Mouse (Mus musculus) thymus, postnatal 10 days (tissue): ENCODE measurements at regions not wholly inside any gene's neighbourhood (a gene's known extent, or its start where the extent isn't known, plus 50 kb on each side); places are given as distances from the start of the nearest gene placed in this dataset.
"Not testable (repeated sequence)": the region's sequence is repeated elsewhere in the genome, so short reads cannot be mapped to it uniquely, and the experiment has no call there.

ENCODE experiments used
- DNase-seq, 2 experiments: peaks; one replicate each; pipeline ENCODE4 v3.0.0; 2021; ENCODE audit warnings: low spot score in 2 of 2

DNA sequence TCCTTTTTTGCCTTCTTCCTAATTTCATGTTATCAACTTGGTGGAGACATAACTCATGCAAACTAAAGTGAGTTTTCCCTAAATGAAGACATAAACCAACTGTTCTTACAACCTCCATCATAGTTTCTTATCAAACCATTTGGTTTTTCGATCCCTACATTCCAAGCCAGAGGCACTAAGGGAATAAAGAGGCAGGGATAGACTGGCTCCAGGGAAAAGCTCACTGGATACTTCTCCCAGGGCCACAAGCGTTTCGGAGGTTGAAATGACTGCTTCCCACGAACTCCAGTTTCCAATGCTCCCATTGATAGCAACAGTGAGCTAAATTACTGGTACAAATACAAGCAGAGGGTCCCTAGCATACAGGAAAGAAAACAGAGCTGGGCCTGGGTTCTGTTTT lies 178.4 kb upstream of the Otx2 start:
- no peak for DNase-seq

DNA sequence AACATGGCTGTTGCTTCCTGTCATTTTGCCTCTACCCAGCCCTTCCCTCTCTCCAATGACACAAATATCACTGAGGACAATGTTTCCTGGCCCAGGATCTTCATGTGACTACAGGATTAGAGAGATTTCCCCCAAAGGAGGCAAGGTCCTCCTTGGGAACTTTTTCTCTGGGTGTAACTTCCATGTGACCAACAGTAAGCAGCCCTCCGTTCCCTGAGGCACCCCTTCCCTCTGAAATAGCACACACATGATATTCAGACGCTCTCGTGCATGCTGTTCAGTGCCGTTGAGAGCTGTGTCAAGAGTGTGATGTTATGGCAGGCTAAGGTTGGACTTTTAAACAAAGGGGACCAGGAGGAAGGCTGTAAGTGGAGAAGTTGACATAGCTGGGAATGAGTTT lies 169.2 kb upstream of the Otx2 start:
- no peak for DNase-seq

DNA sequence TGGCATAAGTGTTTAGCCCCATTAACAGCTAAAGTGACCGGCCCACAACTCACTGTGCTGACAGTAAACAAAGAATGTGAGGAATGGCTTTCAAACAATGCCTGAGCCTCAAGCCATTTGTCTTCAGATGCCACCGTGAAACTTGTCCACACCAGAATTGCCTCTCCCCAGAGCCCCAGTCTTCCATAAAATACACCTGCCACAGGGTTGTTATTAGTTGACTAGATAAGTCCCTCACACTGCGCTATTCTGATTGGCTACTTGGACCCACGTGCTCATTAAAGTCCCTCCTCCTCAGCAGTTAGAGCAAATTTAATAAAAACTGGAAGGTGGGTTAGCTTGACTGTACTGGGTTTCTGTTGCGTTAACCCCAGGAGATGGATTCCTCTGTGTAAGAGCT lies 167.7 kb upstream of the Otx2 start:
- DNase-seq = no peak

DNA sequence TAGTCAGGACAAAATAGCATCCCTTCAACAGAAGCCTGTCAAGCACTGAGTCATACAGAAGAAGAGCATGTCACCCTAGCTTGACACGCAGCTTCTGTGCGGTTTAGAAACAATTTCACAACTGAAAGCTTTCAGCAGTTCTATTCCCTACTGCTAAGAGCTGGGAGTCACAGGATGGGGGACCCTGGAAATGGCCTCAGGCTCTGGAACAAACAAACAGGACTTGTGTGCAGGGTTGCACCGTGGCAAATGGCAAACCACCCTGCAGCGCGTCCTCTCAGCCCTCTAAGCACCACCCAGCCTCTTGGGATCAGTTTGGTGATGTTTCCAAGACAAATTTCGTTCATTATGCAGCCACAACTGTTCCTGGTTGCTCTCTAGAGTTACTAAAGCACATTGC lies 163.6 kb upstream of the Otx2 start:
- DNase-seq = no peak

DNA sequence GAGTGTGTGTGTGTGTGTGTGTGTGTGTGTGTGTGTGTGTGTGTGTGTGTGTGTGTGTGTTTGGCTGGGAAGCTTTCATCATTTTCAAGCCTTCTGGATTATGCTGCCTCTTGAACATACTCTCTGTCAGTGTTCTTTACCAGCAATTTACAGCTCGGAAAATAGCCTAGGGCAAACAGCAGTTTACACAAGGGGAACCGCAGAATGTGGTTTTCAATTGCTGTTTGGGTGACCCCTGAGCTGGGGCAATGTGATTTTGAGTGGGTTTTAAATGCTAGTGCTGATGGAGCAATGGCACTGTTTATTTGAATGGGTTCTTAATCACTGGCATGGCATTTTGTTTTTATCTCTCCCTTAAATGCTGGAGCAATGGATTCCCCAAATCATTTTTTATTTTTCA lies 162.5 kb upstream of the Otx2 start:
- DNase-seq = no peak

DNA sequence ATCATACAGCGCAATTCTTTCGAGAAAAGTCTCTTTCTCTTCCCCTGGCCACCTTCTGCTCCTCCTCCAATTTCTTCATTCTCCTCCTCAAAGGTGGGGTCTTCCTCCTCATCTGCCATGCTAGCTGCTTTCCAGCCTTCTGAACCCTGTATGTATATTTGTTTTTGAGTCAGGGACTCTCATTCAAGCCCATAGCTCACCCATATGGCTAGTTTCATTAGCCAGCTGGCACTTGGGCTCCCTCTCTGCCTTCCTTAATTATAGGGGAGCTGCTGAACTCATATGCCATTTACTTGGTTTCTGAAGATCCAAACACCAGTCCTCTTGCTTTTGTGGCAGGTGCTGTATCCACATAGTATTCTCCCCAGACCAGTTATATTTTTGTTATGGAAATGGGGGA lies 160.8 kb upstream of the Otx2 start:
- DNase-seq = no peak

DNA sequence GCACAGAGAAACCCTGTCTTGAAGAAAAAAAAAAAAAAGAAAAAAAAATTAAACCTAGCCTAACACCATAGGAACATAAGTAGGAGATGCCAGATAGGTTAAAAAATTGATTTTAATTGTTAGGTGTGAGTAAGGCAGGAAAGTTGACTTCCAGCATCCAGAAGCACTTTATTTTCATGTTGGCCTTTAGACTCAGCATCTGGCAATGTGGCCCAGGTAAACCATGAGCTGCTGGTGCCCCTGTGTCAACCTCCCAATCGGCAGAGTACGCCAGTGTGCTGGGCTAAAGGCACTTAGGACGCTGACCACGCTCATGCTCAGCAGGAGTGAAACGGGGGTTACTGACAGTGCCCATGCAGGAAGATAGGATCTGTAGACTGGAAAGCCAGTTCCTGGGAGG lies 152.8 kb upstream of the Otx2 start:
- DNase-seq = no peak

DNA sequence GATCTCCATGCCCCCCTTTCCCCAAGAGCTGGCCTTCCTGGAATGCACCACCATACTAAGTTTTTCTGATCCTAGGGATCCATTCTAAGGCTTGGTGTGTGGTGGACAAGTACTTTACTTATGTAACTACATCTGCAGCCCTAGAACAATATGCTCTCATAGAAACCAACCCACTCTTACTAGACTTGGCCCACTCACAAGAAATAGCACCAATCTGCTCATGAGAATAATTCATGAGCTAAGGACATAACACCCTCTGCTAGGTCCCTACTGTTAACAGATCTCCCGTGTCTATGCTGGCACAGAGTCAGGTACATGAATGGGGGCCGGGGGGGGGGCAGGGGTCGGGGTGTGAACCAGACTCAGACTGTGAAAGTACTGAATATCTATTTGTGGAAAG lies 150.8 kb upstream of the Otx2 start:
- no peak for DNase-seq

DNA sequence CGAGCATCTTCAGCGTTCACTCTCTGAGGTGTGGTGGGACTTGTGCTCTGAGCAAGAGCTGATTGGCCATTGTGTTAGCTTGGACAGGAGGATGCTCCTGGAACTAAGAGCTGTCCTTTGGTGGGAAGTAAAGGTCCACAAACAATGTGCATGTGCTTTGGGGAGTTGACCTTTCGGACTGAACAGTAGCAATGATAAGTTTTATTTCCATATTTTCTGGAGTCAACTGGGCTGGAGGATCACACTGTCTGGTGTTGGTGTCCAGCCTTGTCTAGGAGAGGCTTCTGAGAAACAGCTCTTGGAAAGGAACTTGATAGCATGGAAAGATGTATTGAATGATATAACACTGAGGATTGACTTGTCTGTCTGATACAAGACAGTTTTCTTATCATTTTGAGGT lies 142.3 kb upstream of the Otx2 start:
- DNase-seq = no peak

DNA sequence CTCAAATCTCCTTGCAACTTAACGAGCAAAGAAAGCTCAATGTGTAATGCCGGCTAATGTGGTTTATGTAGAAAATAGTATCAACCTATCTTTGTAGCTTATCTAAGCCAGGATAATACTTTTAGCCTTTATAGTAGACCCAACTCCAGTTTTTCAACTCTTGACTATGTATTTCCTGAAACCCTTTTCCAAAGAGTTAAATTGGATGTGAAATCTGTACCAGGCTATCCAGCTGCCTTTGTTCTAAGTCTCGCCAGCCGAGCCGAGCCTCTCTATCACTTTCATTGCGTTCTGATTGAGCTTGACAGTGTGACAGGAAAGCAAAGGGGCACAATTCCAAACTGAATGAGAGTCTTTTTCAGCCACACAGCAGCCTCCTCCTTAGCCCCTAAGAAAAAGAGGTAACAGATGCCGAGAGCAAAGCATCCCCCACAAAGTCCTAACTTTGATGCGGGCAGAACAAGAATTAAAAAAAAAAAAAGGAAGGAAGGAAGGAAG lies 141.7 kb upstream of the Otx2 start:
- DNase-seq = no peak

DNA sequence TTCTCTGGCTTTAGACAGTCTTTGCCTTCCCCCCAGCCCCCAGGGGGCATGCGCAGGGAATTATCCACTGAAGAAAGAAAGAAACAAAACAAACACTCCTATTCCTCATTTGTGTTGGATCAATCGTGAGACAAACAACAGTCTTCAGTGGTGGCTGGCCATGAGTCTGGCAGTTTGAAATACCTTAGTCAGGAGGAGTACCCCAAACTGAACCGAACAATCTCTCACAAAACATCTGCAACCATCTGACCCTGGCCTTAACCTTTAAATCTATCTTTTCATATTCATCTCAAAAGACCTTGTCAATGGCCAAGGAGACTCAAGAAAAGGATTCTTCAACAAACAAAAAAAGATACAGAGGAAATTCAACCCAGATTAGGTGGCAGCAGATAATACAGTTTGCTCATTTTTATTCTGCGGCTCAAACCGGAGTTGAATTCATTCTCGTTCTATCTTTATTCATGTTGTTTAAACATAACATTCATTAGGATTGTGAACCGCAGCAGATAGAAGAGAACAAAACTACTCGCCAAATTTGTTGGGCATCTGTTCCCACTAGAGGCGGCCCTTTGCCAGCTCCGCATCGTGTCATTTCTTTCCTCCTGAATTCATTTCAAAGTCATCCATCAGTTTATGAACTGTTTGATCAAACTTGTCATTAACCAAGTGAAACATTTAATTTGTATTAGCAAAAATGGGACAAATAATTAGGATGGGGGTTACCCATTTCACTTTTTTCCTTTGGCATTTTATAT lies 139.3 kb upstream of the Otx2 start:
- no peak for DNase-seq

DNA sequence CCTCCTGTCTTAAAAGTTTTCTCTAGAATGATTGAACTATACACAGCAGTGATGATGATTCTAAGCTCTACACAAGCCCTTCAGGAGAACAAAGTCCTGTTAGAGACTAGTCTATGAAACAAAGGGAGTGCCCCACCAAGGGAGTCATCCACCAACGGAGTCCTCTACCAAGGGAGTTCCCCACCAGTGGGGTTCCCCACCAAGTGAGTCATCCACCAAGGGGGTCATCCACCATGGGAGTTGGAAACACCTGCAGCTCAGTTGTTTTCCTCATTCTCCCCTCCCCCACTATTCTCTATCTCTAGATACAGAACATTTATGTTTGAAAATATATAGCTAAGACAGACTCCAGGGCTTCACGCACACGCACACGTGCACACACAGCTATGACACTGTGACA lies 130.5 kb upstream of the Otx2 start:
- DNase-seq = no peak

DNA sequence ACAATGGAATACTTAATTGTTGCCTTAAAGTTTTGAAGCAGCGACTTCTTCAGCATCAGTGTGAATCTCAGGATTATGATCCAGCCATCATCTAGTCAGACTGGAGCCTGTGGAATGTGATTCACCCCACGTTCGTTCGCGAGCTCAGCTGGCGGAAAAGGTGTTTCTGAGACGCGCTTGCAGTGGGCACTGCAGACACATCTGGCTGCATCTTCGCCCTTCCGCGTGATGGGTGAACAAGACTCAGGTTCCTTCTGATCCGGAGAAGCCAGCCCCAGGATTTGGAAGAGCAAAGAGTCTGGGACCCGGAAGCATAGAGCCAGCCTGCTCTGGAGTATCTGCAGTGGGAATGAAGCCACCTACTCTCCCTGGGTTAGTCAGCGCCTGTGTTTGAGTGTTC lies 127.7 kb upstream of the Otx2 start:
- DNase-seq = no peak

DNA sequence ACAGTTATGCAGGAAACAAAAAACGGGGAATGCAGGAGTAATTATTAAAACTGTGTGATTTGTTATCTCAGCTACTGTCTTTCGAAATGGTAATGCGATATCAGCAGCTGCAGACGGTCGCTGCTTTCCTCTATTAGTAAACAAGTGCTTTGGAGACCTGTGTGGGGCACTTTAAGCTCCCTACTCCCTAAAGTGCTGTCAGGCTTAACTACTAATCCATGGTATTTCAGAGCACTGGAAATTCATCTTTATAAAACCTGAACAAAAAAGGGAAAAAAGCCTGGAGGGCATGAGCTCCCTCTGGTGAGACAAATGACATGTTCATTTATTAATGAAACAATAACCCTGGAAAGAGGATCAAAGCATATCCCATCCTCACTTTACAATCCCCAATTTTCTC lies 127.2 kb upstream of the Otx2 start:
- no peak for DNase-seq

DNA sequence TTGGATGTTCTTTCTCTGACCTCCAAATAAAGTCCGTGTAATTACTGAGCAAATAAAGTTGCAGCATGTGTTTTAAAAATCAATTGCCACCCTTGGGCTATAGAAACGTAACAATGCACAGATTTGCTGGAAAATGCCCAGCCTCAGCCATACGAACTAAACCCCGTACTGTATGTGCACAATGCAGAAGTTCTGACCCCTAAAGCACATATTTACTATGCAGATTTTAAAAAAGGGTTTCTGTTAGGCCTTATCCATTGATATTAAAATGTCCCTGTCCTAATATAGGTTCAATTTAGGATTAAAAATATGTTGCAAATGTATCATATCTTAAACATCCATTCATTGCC lies 126.5 kb upstream of the Otx2 start:
- no peak for DNase-seq

DNA sequence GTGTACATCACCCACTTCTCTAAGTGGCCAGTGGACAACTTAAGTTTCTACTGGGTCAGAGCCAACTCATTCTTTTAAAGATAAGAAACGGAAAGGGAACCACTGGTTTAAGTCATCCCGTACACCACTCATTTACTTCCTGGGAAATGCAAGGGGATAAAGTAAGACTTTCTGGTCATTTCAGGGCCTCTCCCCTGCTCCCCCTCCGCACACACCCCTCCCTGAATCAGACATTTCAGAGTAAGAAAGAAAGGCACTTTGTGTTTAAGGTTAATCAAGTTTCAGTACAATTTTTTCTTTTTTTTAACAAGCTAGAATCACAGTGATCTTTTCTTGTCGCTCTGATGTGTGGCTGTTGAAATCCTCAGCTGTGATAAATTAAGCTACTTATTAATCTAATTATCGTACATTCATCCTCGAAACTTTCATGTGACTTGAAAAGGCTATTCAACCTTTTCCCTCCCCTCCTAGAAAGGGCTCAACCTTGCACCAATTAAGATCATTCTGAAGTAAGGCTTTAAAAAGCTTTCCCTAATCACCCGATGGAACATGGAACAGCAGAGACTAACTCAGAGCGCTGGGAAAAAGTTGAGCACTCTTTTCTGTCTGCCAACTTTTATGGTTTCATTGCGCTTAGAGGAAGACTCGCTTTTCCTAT lies 126.0 kb upstream of the Otx2 start:
- no peak for DNase-seq

DNA sequence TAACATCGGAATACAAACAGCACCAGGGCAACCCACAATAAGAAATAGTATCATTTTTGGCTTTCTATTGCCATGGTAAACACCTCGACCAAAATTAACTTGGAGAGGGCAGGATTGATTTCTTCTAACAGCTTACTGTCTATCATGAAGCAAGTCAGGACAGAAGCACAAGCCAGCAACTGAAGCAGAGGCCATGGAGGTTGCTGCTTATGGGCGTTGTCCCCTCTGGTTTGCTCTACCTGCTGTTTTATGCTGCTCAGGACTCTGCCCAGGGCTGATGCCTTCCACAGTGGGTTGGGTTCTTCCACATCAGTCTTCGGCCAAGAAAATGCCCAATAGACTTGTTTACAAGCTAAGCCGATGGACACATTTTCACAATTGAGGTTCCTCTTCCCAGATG lies 117.9 kb upstream of the Otx2 start:
- DNase-seq = no peak

DNA sequence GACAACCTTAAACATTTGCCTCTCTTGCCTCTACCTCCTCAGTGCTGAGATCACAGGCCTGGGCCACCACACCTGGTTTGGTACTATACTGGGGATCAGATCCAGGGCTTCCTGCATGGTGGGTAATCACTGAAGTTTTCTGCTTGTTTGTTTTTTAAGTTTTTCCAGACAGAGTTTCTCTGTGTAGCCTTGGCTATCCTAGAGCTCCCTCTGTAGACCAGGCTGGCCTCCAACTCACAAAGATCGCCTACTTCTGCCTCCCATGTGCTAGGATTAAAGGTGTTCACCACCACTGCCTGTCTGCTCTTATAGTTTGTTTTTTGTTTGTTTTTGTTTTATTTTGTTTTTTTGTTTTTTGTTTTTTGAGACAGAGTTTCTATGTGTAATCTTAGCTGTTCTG lies 105.7 kb upstream of the Otx2 start:
- no peak for DNase-seq

DNA sequence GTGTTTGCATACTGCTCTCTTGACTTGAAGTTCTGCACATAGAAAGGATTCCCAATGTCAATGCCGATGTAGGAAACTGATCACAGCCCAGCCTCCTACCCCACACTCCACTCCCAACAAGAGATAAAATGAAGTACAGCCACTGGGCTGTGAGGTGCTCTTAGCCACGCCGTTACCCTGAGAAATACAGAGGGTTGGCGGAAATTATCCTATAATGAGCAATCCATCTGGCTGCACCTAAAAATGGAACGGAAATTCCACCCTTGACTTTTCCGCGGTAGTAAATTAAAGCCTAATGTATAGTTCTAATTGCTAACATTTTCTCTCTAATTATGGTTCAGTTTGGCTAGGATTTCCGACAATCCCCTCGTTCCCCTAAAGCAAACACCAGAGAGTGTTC lies 97.2 kb upstream of the Otx2 start:
- DNase-seq = no peak

DNA sequence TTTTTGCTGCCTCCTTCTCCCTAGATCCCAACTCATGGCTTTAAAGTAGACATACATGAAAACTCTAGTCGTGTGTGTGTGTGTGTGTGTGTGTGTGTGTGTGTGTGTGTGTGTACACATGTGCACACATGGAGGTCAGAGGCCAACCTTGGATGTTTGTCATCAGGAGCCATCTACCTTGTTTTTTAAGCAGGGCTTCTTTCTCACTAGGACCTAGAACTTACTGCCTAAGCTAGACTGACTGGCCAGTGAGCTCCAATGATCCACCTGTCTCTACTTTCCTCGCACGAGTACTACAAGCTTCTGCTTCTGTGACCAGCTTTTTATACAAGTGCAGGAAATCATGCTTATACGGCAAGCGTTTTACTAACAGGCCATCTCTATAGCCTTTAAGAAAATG lies 89.1 kb upstream of the Otx2 start:
- DNase-seq = no peak

DNA sequence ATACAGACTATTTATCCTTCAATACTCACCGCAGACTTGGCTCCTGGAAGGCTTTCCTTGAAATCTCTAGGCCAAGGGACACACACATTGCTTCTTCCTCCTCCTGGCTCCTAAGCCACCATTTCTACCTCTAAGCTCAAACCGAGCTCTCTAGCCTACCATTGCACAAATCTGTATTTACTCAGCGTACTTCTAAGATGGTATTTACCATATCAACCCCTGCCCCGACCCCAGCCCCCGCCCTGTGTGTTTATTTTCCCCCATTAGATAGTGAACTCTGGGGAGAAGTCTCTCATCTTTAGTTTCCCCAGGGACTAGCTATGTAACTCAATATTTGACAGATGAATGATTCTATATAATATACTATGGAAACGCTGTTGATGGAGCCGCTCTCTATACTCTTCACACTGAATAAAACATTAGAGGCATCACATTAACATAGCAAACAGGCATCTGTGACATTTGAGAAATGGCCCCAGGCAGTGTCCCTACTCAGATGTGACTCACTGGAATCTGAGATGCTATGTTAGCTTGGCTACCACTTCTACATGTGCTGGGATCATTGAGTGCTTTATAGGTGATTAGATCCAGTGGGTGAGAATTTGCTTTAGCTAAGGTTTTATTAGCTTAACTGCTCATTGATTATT lies 87.5 kb upstream of the Otx2 start:
- DNase-seq = no peak

DNA sequence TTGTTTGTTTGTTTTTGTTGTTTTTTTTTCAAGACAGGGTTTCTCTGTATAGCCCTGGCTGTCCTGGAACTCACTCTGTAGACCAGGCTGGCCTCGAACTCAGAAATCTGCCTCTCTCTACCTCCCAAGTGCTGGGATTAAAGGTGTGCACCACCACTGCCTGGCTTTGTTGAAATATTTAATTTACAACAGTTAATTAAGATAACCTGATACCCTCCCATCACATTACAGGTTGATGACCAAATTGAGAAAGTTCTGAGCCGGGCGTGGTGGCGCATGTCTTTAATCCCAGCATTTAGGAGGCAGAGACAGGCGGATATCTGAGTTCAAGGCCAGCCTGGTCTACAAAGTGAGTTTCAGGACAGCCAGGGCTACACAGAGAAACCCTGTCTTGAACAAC lies 81.5 kb upstream of the Otx2 start:
- DNase-seq = not testable (repeated sequence)

DNA sequence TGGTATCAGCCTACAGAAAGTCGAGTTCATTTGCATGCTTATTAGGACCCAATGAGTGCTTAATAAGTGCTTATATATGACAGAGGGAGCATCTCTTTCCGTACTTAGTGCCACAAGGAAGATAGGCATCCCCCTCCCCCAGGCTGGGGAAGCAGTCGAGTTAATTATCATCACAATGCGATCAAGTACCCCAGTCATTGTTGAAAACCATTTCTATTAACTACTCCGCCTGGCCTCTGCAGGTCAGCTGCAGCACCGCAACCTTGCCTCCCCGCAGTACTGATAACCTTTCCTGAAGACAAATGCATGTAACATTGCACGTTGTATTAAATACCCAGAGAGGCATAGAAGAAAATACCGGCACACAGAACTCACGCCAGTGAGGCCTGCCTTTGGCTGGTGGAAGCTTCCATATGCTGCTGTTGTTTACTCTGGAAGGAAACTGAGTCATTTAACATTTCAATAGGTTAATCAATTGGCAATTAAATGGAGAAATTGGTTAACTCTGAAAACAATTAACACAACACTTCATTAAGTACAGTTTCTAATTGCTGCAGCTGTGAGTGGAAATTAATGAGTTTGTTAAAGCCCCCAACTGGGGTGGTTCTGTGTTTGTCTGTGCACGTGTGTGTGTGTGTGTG lies 80.6 kb upstream of the Otx2 start:
- DNase-seq = no peak
